Mouse (Mus musculus) thymus, postnatal 4 days (tissue): ENCODE data around the gene Ttn.

Experiments used
- DNase-seq: peaks from one replicate; pipeline ENCODE4 v3.0.0; 2021

Ttn gene

DNA sequence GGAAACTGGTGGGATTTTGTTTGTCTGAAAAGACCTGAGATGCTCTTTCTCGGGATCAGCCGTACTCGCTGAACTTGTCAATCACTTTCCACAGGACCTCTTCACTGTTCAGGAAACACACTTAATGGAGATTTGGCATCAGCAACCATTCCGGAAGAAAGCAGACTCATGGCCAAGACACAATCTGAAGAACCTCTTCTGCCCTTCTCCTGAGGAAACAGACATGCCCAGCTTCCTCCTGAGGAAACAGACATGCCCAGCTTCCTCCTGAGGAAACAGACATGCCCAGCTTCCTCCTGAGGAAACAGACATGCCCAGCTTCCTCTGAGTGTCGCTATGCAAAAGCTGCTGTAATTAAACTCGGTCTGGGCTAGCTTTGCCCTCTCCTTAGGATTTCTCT is 287.1 kb downstream of the Ttn start:
- DNase-seq = no peak

DNA sequence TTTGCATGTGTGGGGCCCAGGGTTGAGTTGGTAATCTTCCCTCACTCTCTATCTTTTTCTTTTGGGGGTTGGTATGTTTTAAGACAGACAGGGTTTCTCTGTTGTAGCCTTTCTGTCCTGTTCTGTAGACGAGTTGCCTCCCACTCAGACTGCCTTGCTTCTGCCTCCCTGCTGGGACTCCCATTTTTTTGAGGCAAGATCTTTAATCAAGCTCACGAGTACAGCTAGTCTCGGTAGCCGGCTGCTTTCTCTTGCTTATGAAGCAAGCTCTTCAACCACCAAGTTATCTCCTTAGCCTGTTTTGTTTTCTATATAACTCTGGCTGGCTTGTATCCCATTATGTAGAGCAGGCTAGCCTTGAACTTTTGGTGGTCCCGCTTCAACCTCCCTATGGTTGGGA is 288.6 kb downstream of the Ttn start:
- no peak for DNase-seq

DNA sequence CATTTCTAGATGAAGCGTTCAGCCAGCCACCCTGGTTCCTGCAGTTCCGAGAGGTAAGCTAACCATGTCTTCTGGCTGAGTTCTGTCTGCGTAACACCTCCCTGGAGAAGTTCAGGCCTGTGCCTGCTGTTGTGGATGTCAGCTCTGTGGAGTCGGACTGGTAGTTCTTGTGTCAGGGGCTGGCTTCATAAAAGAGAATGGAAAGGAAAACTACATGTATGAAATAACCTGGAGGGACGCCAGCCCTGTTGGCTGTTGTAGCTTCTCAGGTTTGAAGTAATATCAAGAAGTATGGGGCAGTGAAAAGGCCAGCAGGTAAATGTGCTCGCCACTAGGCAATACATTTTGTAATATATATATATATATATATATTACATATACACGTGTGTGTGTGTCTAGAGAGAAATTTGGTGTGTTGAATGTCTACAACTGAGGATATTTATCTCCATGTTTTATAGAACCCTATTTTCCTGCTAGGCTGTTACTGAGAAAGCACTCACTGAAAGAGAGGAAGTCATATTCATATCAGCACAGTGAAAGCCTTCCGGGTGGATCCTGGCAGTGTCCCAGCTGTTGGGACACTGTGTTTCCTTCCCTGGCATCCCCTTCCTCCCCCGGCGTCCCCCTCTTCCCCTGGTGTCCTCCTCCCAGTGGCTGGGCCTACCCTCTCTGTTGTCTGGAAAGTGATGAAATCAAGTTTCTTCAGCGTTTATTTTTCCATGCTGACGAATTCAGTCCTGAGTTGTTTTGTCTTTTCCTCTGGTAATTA is 291.7 kb downstream of the Ttn start:
- DNase-seq = no peak

DNA sequence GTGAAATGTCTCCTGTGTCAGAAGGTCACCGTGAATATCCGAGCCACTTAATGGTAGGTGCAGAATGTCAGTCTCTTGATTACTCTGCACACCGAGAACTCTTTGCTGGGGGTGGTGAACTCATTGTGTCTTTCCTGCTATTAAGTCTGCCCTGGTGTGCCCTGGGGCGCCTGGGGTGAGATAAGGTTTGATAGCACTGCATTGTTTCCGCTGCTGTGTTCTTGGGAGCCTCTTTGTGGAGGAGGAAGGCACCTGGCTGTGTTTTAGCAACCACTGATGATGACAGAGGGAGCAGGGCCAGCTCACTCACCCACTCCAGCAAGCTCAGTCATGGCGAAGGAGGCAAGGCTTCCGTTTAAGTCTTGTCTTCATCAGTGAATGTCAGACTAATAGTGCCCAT is 294.2 kb downstream of the Ttn start:
- no peak for DNase-seq

DNA sequence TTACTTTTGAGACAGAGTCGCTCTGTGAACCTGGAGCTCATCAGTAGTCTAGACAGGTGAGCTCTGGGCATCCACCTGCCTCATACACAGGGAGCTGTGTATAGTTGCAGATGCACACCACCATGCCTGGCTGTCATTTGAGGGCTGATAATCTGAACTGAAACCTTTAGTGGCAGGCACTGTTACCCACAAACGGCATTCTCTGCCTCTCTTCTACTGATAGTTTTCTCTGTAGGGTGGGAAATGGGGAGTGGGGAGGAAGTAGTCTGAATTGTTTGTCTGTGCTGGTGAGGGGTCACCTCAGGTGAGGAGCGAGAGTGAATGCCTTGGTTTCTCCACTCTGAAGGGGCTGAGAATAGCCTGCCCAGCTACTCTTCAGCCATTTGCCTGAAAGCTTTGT is 294.7 kb downstream of the Ttn start:
- DNase-seq = no peak

DNA sequence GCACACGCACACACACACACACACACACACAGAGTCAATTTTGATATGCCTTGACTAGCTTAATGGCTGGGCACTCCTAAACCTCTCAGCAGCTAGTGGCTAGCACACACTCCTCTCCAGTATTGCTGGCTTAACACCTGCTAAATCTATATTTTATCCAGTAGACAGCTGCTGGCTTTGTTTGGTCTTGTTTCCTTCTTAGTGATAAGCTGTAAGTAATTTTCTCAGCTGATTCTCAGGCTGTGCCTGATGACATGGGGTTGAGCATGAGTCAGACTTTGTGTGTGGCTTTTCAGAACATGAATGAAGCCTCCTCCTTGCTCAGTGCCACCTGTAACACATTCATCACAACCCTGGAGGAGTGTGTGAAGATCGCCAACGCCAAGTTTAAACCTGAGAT is 295.4 kb downstream of the Ttn start:
- DNase-seq = no peak

DNA sequence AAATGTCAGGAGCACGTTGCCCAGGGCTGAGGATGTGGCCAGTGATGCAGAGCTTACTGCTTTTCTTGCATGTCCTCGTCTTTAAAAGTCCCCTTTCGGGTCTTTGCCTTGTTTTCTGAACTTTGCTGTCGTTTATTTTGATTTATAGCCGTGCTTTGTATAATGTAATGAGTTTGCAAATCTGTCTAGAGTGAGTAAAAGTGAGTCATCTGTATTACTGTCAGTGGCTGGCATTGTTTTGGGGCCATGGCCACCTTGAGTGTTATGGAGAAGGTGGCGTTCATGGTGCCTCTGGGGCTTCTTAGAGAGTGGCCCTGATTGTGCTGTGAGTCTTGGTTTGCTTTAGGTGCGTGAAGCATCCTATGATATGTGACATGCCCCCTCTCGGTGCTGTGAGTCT is 300.0 kb downstream of the Ttn start:
- no peak for DNase-seq

DNA sequence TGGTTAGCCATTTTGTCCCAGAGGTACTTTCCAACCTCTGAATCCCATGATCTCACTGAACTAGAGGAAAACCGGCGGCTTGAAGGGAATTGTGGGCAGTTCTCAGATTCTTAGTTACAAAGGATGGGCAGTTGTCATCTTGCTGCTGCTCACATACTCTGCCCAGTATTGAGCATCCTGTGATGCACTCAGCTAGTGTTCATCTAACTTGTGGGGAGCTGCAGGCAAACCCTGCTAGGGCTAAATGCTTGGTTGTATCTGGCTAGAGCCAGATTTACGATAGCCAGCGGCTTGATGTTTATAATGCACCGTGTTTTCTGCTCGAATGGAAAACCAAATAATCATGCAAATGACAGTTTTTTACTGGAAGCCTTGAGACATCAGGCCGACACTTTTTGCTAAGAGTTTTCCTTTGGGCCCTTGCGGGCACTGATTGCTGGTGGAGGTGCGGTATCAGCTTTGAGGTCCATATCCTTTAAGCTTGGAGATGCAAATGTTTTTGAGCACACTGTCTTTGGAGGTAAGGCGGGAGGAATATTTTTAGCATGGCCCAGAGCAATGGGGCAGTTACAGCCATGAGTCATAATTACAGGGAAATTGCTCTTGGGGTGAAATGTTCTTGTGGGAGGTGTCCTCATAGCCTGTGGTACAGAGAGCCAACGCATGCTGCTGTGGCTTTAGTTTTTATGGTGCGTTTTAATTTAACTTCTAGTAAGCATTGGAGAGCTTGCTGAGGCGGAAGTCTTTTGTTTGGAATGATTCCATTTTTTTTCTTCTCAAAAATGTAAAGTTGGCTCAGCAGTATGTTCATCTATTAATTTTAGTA is 305.7 kb downstream of the Ttn start:
- peak; percentile 8 for DNase-seq

DNA sequence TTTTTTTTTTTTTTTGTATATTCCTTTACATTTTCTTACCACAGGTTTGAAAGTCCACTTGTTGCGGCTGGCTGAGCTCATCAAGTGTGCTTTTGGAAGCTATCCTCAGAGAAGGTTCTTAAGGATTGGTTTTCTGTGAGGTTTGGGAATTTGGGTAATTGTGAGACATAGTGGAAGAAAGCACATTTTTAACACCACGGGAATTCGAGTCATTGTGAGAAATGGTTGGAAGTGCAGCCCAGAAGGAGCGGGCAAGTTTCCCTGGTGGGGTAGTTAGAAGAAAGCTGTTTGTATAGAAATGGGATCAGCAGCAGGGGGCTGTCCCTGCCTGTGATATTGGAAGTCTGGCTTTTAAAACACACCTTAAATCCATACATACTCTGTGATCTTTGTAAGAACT is 306.4 kb downstream of the Ttn start:
- no peak for DNase-seq

DNA sequence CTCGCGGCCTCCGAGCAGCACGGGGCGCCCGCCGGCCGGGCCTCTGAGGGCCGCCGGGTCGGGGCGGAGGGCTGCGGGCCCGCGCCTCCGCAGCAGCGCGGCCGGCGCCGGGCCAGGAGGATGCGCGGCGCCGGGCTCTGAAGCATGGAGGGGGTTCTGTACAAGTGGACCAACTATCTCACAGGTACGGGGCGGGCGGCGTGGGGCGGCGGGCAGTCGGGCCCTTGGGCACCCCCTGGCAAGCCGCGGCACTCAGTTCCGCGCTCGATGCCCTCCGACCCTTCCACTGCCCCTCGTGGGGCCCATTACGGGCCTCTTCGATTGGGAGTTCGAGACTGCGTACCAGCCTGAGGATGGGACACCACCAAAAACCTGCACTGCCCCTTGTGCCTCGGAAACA is 306.9 kb downstream of the Ttn start:
- no peak for DNase-seq

DNA sequence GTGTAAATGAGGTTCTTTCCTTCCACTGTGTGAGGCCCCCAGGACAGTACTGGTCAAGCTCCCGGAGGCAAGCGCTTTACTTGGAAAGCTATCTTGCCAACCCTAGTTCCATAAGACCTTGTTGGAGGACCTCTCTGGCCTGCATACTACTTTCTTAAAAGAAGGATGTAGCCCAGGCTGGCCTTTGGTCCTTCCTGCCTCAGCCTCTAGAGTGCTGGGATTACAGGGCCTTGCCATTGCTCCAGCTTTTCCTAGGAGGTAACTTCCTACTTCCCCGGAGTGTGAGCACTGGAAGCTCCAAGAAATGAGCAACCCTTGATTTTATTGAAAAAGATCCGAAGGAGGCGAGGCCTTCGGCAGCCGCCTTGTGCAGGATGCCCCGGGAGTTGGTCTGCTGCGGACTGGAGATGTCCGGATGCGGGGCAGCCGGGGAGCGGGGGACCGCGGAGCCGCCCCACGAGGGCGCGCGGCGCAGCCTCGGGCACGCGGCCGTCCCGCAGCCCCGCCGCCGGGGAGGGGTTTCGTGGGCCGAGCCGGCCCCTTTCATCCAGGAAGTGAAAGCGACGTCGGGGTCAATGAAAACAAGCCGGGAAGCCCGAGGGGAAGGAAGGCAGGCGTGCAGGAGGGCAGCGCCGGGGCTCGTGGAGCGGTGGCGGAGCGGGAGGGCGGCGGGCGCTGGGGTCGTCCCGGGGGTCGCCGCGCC is 307.5 kb downstream of the Ttn start, which contains the start of gene Plekha3:
Gene Plekha3, plus strand, starts transcription at position 557 of the 703 bp plus-strand sequence.
- DNase-seq = peak; percentile 78

DNA sequence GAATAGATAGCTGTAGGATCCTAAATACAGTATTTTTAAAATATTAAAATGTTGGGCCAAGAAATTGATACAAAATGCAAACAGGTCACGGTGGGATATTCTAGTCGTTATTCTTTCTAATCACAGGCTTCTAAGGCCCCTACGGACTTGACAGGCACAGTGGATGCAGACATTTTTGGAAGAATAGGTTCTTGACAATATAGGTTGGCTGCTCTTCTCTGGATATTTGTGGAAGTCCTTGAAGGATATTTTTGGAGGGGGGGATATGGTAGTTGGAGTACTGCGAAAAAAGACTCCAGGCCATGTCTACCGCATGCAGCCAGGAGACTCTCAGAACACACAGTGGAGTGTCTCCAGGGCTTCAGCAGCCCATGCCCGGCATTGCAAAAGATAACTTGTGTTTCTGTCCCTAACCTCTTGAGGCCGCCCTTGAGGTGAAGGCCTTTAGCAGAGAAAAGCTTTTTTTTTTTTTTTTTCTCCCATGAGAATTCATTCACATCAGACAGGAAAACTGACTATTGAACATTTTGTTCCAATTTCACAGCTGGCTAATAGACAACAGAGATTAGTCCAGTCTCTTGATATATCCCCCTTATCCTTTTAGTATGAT is 308.8 kb downstream of the Ttn start:
- peak; percentile 78 for DNase-seq

DNA sequence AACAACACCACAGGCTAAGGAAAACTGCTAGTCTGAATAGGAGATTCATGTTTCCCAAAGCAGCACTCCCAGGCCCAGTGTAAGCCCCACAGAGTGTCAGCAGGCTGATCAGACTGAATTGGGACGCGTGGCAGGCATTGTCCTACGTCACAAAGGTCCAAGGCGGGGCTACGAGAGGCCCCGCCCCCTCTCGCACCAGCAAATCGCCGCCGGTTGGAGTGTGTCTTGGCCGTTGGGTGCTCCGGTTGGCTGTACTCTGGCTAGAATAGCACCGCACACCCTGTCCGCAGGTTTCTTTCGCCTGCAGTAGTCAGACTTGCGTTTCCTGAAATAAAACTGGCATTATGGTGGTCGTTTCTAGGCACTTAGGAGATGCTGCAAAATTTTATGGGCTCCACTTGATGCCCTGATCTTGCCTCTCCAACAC is 309.4 kb downstream of the Ttn start, which contains the start of gene Fkbp7:
Gene Fkbp7, minus strand, starts transcription at position 151 of the 427 bp plus-strand sequence.
- peak; percentile 90 for DNase-seq

DNA sequence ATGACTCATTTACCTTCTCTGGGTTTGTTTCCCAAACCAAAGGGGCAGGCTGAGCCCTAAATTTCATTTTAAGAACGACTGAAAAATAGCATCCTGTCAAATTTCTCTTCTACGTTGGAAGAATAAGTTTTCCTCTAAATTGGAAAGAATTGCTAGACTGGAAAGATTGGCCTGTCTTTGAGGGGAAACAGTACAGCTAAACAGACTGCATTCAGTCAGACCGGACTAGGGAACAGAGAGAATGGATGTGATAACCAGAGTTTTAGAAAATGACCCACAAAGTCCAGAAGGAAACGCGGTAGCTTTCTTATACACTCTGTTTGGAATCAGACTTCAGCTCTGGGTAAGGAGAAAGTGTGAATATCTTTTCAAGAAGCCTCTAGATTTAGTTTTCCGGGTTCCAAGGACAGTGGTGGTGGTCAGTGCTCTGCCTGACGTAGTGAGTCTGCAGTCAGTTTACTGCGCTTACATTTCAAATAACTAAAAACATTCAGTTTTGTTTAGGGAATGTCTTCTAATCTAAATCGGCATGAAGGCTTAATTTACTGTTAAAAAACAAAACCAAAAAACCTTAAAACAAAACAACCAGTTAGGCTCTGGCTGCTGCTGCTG is 310.1 kb downstream of the Ttn start:
- DNase-seq = no peak

DNA sequence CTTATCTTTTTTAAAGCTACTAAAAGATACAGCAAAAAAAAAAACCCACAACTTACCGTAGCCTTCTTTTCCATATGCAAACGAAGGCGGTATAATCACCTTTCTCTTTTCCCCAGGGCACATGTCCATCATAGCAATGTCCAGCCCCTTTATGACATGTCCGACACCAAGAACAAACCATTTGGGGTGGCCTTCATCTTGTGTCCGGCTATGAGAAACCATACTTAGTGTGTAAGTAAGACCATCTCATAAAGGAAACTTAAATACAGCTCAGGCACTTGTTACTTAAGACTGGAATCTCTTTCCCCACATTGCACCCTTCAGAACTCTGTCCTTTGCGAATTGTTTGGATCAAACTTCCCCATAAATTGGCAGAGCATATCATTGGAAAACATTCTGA is 310.7 kb downstream of the Ttn start:
- no peak for DNase-seq

DNA sequence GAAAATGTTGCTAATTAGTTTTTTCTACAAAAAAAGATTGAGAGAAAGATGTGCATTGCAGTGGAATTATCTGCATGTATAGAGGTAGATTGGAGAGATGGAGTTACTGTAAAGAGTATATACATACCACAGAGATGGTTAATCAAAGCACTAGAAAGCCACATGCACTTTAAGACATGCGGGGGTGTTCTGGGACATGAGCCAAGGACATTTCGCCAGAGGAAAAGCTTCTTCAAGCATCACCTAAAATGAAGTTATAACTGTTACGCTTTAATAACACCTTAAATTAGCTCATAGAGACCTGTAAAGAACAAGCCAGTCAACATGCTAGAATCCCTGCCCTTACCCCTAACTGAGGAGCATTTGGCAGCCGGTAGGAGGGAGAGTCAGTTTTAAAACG is 315.1 kb downstream of the Ttn start:
- DNase-seq = no peak

DNA sequence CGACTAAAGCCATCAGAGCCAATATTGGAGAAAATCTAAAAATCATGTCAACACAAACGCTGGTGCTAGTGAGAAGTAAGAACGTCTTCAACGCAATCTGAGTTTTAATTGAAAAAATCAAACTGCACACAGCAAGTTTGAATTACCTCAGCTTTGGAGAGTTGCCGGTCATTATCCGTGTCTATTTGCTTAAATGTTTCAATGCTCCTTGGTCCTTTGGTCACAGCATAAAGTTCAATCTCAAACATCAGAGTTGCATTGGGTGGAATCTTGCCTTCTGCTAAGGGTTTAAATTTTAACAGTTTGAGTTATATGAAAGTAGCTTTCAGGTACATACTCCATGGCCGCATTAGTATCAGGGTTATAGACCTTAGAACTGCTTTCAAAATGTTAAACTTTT is 316.8 kb downstream of the Ttn start:
- DNase-seq = no peak

DNA sequence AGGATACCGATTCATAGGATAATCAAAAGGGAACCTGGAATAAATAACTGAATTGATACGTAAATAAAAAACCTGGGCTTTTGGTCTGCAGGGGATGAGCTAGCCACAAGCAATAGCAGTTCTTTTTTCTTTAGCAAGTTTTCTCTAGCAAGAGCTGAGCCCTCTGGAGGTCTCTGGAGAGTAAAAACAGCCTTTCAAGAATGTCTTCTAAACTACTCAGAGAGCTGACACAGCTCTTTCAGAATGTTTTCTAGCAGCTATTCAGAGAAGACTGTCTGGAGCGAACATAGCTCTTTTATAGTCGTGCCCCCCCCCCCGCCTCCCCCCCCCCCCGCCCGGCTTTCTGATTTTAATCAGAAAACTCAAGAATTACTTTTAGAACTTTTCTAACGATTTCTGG is 322.9 kb downstream of the Ttn start:
- DNase-seq = no peak

DNA sequence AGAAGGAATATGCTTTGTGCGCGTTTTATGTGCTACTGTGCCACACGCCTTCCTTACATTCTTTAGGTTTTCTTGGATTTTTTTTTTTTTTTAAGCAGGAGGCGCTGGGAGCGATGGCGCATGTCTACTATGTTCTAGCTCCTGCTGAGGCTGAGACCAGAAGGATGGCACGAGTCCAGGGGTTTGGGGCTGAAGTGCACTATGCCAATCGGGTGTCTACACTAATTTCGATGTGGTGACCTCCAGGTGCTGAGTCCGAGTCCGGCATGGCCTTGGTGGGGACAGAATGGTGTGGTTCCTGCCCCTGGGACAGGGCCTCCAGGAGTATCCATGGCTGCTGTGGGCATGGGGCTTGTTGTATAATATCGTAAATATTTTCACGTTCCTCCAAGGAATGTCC is 323.8 kb downstream of the Ttn start:
- no peak for DNase-seq

DNA sequence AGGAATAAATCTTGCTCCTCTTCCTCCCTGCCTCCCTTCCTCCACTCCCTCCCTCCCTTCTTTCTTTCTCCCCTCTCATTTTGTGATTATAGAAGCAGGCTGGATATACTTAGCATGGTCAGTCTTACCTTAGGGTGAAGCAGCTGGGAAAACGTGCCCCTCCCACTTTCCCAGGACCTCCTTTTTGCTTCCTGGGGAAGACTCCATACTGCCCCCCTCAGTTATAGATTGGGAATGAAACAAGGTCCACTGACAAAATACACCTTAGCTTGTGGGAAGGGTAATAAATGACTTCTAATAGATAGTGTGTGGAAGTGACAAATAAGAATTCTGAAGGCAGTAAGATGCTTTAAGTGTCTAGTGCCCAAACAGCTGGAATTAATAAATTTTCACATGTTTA is 326.4 kb downstream of the Ttn start:
- DNase-seq = no peak

DNA sequence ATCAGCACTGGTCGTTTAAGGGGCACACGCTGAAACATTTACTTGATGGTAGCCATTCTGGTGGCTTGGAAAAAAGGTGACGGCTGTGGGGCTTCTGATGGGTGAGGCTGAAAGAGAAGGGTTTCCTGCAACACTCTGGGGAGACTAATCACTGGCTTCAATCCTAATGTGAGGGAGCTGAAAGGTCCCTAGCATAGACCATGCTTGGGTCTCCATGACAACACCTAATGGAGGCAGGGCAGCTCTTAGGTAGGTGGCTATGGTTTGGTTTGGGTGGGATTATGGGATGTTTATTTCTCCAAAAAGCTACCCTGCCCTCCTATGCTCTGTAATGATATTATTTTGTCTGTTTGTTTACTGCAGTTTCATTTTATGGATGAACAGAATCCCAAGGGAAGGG is 326.9 kb downstream of the Ttn start:
- no peak for DNase-seq

DNA sequence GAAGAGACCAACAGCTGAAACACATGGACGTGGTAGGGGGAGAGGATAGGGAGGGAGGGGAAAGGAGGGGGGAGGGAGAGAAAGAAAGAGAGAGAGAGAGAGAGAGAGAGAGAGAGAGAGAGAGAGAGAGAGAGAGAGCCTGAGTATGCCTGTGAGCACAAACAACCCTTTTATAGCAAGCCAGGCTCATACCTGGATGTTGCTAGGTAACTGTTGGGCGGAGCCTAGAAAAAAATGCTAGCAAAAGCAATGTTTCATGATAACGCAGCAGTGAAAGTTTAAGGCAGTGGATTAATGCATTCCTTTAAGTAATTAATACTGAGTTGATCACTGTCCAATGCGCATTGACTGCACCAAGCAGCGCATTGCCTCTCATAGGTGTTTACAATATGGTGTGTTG is 327.7 kb downstream of the Ttn start:
- no peak for DNase-seq
